Mouse (Mus musculus) megakaryocyte, embryonic 14.5 days (primary cell): ENCODE results near the gene Src. TPM values are rescaled to one million over a fixed set of nuclear protein-coding genes. Genes with fewer than 3 reads are reported as not detected.

Experiments
- H3K27me3 ChIP-seq: replicated peaks from 2 replicates; pipeline ENCODE3; 2012; ENCODE audit warnings: inconsistent platforms
- H3K36me3 ChIP-seq: replicated peaks from 2 replicates; pipeline ENCODE3; 2012; ENCODE audit warnings: low read length, inconsistent platforms, mixed read lengths
- H3K4me1 ChIP-seq: 2 replicates; pipeline ENCODE4 v1.6.1; 2012; ENCODE audit warnings: inconsistent platforms
- H3K4me3 ChIP-seq: replicated peaks from 2 replicates; pipeline ENCODE3; 2012; ENCODE audit warnings: moderate library complexity, mild to moderate bottlenecking, inconsistent platforms
- H3K9me3 ChIP-seq: 2 replicates; pipeline ENCODE4 v1.6.1; 2012; ENCODE audit warnings: inconsistent platforms
- FLI1 ChIP-seq: IDR thresholded peaks from 2 replicates; pipeline ENCODE4 v1.6.1; 2012; ENCODE audit warnings: low read length, inconsistent platforms, mixed read lengths
- GATA1 ChIP-seq: IDR thresholded peaks from 3 replicates; pipeline ENCODE4 v1.6.1; 2012; ENCODE audit warnings: mixed read lengths, low read length, inconsistent platforms, borderline replicate concordance
- polyA plus RNA-seq: library from polyadenylated mRNA; stranded (reverse); fragments of >175 nt; gene quantifications from 2 replicates; pipeline ENCODE4 v1.2.3, GENCODE M21; 2012; ENCODE audit warnings: low replicate concordance; ENCODE audit not compliant: insufficient read depth

Src gene
- polyA plus RNA-seq, 1 experiment: 186 TPM

DNA sequence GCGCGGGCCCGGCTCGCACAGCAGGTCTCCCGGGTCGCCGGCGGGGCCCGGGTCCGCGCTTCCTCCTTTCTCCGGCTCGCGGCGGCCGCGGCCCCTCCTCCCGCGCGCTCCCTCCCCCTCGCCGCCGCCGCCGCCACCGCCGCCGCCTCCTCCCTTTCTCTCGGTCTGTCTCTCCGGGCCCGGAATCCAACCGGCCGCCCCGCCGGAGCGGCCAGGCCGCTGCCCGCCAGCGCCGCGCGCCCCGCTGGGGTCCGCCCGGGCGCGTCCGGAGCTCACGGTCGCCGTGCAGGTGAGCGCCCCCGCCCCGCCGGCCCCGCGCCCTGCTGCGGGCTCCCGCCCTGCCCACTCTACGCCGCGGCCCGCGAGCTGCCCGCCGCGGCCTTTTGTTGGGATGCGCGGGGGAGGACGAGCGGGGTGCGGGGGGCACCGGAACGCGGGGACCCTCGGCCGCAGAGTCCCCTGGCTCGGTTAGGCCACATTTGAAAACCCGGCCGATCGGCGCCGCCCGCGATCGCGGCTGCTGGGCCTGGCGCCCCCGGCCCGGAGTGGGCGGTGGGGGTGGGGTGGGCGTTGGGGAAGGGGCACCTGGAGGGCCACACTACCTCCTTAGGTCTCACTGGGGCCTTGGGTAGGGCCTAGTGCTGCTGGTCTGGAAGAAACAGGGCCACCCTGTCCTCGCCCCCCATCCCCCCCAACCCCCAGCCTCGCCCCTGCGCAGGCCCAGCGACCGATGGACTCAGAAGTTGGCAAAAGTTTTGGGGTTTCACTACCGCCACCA is 6.1 kb downstream of the Src start:
- Histone ChIP-seq H3K27me3 (peaks cover 30% of the 10 kb centered on the region), H3K4me1 (peaks cover 83% of the 10 kb centered on the region), H3K4me3 (peak overlapping the region; percentile 96), H3K9me3 (no peaks in the 10 kb centered on the region), H3K36me3 (peaks cover 31% of the 10 kb centered on the region)
- TF ChIP-seq FLI1: no peak
- no peak for TF ChIP-seq GATA1

DNA sequence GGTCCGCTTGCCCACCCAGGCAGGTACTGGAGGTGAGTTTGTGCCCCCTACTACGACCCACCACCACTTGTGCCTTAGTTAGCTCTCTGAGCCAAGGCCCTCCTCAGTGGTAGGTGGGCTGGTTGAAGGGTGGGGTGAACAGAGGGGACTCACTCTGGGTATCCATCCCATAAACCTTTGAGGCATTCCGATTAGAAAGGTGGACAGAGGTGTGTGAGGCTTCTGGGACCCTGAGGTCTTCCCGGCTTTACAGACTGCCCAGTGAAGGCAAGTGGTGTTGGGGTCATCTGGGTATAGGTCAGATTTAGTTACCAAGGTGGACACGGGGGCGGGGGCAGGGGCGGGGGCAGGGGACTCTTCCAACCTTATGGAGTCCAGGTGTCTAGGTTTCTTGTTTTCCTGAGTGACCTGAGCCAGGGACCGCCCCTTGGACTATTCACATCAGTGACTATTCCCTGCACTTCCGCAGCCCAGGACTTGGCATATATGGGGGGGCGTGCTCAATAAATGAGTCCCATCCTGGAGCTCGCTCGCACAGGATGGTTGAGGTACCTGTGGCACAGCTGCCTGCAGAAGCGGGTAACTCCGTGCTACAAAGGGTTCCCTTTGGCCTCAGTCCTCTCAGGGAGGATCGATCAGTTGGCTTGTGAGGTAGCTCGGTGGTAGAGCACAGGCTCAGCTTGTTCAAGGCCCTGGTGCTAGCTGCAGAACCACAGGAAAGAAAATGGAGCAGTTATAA is 6.8 kb downstream of the Src start:
- H3K9me3 ChIP-seq: no peaks in the 10 kb centered on the region
- peaks cover 83% of the 10 kb centered on the region for H3K4me1 ChIP-seq
- peaks cover 39% of the 10 kb centered on the region for H3K36me3 ChIP-seq
- peak overlapping the region; percentile 96 for H3K4me3 ChIP-seq
- H3K27me3 ChIP-seq: peaks cover 23% of the 10 kb centered on the region
- TF ChIP-seq GATA1: no peak
- TF ChIP-seq FLI1: no peak

DNA sequence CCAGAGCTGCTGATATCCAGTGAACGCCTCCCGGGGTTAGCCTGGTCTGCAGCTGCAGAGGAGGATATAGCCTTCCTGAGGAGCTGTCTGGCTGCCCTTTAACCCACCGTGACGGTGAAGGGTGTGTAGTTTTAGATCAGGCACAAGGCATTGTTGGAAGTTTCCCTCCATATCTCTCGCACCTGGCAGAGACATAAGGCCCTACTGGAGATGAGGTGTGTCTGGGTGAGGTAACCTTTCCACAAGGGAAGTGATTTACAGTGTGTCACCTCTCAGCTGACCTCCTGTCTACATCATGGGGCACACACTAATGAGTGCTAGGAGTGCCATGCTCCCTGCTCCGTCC is 7.4 kb downstream of the Src start:
- H3K36me3 ChIP-seq: peaks cover 44% of the 10 kb centered on the region
- peaks cover 83% of the 10 kb centered on the region for H3K4me1 ChIP-seq
- H3K27me3 ChIP-seq: peaks cover 18% of the 10 kb centered on the region
- peak overlapping the region; percentile 96 for H3K4me3 ChIP-seq
- TF ChIP-seq FLI1 (no peak), GATA1 (no peak)
- H3K9me3 ChIP-seq: no peaks in the 10 kb centered on the region

DNA sequence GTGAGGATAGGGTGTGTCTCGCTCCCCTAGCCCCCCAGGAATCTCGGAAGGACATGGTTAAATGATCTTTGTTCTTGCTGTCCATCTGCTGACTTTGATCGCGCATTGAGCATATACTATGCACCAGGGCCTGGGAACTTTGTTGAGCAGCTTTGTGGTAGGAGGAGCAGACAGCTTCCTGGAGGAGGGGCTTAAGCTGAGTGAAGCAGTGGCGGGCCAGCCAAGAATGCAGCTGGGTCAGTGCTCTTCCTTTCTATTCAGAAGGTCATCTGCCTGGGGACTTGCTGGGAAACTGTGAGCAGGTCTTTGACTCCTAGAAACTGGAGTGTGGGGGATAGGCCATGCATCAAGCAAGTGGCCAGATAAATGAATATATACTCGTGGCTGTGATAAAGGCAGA is 7.9 kb downstream of the Src start:
- Histone ChIP-seq H3K4me1 (peaks cover 89% of the 10 kb centered on the region), H3K4me3 (peak overlapping the region; percentile 96), H3K36me3 (peaks cover 50% of the 10 kb centered on the region), H3K9me3 (no peaks in the 10 kb centered on the region), H3K27me3 (peaks cover 15% of the 10 kb centered on the region)
- TF ChIP-seq GATA1 (no peak), FLI1 (no peak)

DNA sequence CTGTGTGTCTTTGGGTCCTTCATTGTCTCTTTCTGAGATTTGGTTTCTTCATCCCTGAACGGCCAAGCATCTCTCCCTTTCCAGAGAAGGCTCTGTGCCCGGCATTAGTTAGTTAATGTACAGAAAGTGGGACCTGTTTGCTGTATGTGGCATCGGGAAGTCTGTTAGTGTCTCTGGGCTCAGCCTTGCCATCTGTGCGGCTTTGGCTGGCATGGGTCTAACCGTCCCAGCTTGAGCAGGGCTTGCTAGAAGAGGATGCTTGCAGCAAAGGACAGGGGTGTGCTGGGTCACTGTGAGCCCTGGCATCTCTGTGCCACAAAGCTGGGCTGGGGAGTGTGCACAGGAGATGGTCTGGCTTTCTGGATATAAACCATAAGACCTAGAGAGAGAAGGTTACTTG is 8.9 kb downstream of the Src start:
- peaks cover 60% of the 10 kb centered on the region for H3K36me3 ChIP-seq
- no peaks in the 10 kb centered on the region for H3K9me3 ChIP-seq
- H3K4me1 ChIP-seq: peaks cover 94% of the 10 kb centered on the region
- no peak for TF ChIP-seq FLI1
- H3K4me3 ChIP-seq: peak overlapping the region; percentile 96
- H3K27me3 ChIP-seq: peaks cover 12% of the 10 kb centered on the region

DNA sequence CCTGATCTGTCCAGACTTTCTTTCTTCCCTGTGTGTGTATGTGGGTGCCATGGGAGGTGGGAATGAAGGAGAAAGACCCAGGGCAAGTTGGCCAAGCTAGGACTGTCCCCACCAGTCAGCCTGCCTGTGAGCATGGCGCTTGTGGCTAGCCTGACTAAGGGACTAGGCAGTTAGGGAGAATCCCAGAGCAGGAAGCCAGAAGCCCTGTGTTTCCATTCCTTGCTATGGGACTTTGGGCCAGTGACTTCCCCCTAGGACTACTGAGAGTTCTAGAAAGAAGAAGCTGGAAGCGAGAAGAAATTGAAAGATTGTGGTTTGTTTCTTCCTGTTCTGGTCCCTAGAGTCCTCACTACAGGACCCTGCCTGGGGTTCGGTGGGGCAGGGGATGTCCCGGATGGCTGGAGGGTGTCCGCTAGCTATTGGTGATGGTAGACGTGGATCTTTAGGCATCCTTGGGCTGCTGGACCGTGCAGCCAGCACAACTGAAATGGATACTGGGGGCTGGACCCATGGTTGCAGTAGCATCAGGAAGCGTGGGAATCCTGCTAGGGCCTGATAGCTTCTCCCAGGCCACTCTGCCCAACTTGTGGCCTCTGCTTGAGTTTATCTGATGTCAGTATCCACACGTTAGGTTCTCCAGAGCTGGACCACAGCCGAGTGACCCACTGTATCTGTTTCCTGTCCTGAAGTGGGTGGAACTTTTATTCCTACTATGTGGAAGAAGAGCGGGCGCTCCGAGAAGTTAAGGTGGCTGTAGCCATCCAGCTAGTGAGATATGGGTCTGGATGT is 10.3 kb downstream of the Src start:
- H3K27me3 ChIP-seq: peaks cover 10% of the 10 kb centered on the region
- TF ChIP-seq GATA1: peak; percentile 96
- peak; percentile 71; the same call in 1 of the 2 replicates for TF ChIP-seq FLI1
- H3K4me1 ChIP-seq: peaks cover 94% of the 10 kb centered on the region

DNA sequence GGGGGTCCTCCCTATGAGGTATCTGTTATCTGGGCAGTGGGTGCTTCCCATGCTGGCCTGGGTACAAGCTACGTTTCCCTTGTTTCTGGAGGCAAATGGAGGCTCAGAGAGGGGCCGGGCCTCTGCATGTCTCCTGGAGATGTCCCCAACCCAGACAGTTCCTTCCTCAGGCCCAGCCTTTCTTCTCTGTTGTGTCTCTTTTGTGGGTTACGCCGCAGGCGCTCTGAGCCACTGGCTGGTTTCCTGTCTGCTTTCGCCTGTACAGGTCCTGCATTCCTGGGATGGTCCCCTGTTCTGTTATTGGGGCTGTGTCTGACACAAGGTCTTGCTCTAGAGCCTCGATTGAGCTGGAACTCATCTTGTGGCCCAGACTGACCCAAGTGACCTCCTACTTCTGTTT is 11.5 kb downstream of the Src start:
- Histone ChIP-seq H3K4me3 (peak overlapping the region; percentile 96), H3K36me3 (peaks cover 85% of the 10 kb centered on the region), H3K9me3 (no peaks in the 10 kb centered on the region), H3K4me1 (peaks cover 100% of the 10 kb centered on the region), H3K27me3 (peaks cover 15% of the 10 kb centered on the region)
- no peak for TF ChIP-seq FLI1
- TF ChIP-seq GATA1: no peak

More for the DNA sequence above, 10.3 kb downstream of the Src start:
- Histone ChIP-seq H3K9me3 (no peaks in the 10 kb centered on the region), H3K36me3 (peaks cover 73% of the 10 kb centered on the region), H3K4me3 (peak overlapping the region; percentile 96)

DNA sequence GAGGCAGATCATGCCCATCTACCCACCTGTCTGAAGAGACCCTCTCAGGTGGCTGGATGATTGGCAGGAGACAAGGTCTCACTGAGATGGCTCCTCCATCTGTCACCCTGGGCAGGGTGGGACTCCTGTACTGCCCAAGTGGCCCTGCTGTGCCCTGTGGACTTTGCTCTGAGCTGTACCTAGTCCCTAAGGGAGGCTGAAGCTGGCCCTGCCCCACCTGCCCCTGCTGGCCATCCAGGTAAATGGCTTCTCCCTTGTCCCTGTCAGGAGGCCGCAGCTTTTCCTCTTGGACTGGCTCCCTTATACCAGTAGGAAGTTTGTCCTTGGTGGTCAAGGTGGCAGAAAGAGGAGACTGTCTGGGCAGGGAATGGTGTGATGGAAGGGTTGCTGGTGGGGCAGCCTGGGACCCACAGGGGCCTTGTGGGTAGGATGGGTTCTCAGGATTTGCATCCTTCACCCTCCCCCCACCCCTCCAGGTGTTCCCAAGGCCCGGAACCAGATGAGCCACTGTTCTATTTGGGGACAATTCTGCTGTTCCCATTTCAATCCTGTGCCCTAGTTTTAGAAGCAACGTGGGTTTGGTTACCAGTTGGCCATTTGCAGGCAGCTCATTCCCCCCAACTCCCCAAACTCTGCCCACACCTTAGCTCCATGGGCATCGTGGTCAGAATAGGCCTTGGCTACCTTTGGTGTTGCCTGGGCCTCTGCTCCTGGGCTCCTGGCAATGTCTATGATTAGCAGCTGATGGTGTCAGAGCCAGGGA is 12.6 kb downstream of the Src start:
- Histone ChIP-seq H3K27me3 (peaks cover 19% of the 10 kb centered on the region), H3K9me3 (no peaks in the 10 kb centered on the region), H3K36me3 (peaks cover 91% of the 10 kb centered on the region), H3K4me1 (peaks cover 100% of the 10 kb centered on the region), H3K4me3 (peak overlapping the region; percentile 80)
- TF ChIP-seq GATA1: no peak
- TF ChIP-seq FLI1: no peak

DNA sequence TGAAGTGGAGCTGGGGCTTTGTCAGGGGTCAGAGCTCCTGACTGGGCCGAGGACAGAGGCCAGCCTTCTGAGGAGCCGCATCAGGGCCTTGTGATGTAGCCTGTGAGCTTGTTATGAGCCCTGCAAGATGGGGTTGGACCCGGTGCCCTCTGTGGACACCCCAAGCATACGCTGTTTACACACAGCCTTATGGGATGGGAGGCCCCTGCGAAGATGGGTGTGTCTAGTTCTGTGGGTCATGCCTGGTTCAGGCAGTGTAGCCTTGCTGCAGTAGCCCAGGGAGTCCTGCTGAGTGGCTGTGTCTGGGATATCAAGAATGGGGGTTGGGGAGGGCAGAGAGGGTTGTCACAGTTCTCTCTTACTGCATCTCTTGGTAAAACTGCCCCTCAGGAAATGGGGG is 13.7 kb downstream of the Src start:
- H3K9me3 ChIP-seq: no peaks in the 10 kb centered on the region
- peak overlapping the region; percentile 86 for H3K4me3 ChIP-seq
- peaks cover 21% of the 10 kb centered on the region for H3K27me3 ChIP-seq
- peaks cover 100% of the 10 kb centered on the region for H3K4me1 ChIP-seq
- TF ChIP-seq FLI1: no peak
- TF ChIP-seq GATA1: no peak
- H3K36me3 ChIP-seq: peaks cover 91% of the 10 kb centered on the region
